Mouse (Mus musculus) cerebellum, adult 9-10 months (tissue): Measurements from ENCODE around the gene Ubtf.
"Not testable (repeated sequence)": the region's sequence is repeated elsewhere in the genome, so short reads cannot be mapped to it uniquely, and the experiment has no call there.

Experiments
- DNase-seq: peaks from one replicate; pipeline ENCODE4 v3.0.0; 2022

Gene Ubtf

DNA sequence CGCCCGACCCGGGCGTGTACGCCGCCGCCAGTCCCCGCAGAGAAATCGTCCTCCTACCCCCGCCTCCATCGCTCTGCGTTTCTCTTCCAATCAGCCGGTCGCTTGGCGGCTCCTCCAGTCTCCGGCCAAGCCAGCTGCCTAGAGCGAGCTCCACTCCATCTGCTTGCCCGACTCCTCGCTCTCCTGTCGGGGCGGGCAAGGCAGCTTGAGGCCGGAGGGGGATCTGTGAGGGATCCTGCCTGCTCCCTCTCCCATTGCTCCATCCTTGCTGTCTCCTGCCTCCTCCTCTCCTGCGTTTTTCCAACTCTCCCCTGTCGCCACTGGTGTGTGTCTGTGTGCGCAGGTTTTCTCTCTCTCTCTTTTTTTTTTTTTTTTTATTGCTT is at the start of gene Ubtf:
Ubtf (minus strand) TSS at position 333 of the 383 bp plus-strand sequence.
- peak; percentile 94 for DNase-seq

DNA sequence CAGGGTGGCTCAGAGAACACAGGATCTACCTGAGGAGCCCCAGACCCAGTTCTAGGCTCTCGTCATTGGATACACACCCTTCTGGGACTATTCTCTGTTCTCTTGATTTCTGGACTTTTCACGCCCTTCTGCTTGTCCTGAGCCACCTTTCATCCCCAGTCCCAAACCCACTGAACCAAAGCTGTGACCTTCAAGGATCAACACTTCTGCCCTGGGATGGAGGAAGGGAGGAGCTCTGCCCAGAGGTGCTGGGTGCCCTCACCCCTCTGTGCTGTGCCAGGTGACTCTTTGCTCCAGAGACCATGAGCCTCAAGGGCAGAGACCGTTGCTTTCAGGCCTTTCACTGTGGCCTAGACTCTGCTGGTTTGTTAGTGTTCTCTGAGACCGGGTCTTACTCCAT is 49.7 kb upstream of the Ubtf start:
- no peak for DNase-seq

DNA sequence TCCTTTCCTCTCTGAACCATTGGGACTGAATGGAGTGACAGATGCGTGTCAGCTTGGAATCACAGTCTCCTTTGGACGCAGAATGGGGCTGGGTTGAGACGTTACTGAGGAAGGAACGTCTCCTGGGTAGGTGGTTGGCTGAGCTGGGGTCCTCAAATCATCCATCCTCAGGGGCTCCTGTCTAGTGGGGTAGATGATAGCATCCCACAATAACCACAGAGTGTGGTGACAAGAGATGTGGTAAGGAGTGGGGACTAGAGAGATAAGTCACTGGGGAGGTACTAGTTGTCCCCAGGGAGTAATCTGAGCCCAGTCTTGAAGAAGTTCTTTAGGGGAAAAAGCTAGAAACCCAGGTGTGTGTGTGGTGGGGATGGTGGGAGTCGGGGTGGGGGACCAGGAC is 48.8 kb upstream of the Ubtf start:
- no peak for DNase-seq

DNA sequence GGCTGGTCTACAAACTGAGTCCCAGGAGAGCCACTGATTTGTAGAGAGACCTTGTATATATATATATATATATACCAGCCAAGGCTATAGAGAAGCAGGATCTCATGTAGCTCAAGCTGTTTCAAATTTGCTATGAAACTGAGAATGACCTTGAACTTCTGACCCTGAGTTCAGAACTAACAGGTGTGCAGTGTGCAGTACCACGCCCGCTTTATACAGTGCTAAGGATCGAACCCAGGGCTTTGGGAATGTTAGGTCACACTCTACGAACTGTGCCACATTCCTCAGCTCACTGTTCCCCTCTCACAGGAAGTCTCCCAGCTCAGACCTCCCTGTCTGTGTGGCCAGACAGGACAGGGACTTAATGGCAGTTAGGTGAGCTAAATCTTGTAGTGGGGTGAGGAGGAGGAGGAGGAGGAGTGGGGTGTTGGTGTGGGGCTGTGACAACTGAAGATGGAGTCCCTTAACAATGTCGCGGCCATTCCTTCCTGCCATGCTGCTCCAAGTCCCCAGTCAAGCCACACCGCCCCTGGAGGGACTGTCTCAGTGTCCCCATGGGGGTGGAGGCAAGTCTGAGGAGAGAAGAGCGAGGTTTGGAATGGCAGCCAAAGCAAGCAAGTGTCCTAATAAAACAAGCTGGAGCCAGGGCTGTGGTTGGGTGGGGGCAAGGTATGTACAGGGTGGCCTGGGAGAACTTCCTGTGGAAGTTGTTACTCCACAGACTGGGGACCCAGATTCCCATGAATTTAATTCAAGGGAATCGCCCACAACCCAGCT is 48.1 kb upstream of the Ubtf start:
- DNase-seq: no peak

DNA sequence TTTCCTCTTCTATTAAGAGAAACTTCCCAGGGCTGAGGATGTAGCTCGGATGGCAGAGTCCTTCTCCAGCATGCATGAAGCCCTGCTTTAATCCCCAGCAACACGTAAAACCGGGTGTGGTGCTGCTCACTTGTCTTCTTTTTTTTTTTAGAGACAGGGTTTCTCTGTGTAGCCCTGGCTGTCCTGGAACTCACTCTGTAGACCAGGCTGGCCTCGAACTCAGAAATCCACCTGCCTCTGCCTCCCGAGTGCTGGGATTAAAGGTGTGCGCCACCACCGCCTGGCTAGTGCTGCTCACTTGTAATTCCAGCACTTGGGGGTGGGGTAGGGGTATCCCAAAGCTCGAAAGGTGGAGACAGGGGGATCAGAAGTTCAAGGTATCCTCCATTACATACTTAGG is 46.6 kb upstream of the Ubtf start, which contains the start of gene Slc4a1:
Slc4a1 (minus strand) TSS at position 101 of the 400 bp plus-strand sequence.
- not testable (repeated sequence) for DNase-seq

DNA sequence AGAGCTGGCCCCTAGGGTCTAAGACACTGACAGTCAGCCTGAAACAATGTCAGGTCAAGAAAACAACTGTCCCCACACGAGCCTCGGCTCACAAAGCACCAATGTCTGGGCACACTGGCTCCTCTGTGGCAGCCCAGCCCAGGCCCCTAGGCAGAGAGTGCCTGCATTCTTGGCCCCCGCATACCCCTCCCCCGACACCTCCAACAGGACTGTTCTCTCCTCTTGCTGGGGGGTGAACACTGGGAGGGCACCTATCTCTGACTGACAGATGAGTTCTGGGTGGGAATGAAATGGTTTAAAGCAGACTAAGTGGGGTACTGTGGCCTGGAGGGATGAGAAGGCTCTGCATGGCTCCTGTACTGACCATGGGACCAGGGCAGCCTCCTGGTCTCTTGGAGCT is 46.2 kb upstream of the Ubtf start:
- DNase-seq: no peak

DNA sequence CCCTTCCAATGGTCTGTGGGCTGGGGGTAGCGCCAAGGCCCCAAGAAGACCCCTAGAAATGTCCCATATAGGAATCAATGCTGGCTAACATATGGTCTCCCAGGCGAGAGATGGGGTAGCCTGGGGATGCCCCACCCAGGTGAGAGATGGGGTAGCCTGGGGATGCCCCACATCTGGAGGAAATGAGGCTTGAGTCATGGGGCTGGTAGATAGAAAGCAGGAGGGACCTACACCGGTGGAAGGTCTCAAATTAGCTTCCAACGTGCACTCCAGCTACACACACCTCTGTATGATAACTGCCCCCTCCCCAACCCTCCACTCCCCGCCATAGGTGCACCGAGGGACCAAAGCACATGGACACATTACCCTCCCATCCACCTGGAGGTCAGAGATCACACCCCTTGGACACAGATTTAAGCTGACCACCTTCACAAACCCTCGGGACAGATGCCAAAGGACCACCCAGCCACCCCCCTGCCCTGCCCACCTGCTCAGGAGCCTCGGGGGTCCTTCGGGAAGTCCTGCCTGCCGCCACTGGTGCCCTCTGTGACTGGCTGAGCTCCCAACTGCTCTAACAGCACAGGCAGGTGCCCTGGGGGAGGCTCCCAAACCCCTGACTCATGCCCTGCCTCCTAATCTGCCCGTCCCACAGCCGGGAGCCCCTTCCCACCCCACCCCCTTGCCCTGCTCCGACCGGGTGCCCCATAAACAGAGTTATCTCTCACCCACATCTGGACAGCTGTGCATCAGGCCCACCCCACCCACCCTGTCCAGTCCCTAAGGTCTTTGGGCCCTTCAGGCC is 45.2 kb upstream of the Ubtf start:
- no peak for DNase-seq

DNA sequence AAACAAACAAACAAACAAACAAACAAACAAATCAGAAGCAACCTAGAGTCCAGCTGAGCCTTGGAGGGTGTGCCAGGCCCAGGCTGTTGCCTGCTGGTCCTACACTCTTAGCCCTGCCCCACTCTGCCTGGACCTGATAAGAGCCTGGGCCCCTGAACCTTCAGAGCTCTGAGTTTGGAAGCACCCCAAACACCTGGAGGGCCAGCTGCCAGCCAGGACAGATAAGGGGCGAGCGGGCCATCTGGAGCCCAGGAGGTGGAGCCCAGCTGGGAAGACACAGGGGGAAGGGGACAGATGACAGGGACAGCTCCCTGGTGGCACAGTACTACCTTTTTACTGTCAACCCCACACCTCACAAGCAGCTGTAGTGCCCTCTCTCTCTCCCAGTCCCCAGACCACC is 44.1 kb upstream of the Ubtf start:
- no peak for DNase-seq

DNA sequence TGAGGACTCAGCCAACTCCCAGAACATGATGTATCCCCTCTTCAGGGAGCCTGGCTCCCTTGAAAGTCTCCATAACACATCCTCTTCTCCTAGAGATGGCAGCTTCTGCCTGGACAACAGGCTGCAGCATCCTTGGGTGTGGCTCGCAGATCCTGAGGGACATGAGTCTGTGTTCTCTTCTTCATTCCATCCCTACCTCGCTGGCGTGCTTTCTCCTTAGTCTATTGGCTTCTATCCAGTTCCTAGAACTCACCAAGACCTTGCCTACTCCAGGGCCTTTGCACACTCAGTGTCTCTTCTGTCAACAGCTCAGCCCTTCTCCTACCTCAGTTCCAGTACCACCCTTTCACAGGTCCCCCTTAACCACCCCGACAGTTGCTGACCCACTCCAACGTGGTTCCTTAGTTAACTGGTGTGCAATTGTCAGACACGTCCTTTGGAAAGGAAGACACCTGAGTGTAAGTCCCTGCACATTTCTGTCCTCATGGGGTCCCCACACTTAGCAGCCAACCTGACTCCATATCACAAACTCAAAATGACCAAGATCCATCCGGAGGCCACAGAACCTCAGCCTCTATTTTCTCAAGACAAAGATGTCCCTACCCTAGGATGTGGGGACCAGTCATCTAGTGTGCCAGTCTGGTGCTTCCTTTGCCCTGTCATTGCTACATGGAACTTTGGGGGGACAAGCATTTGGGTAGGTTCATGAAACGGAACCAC is 42.4 kb upstream of the Ubtf start:
- DNase-seq: no peak

DNA sequence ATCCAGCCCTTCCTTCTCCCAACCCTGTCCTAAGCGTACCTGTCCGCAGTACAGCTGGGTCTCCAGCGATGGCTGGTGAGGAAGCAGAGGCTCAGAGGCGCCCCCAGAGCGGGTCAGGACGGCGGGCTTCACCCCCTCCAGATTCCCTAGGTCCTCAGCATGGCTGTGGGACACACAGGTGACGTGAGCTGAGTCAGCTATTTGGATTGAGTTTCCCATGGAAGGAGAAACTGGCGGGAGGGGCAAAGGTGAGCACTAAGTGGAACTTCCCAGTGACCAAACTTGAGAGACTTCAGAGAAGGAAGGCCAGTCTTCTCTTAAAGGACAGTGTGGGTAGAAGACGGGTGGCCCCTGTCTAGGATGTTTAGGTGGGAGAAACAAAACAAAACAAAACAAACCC is 38.8 kb upstream of the Ubtf start:
- DNase-seq: no peak

DNA sequence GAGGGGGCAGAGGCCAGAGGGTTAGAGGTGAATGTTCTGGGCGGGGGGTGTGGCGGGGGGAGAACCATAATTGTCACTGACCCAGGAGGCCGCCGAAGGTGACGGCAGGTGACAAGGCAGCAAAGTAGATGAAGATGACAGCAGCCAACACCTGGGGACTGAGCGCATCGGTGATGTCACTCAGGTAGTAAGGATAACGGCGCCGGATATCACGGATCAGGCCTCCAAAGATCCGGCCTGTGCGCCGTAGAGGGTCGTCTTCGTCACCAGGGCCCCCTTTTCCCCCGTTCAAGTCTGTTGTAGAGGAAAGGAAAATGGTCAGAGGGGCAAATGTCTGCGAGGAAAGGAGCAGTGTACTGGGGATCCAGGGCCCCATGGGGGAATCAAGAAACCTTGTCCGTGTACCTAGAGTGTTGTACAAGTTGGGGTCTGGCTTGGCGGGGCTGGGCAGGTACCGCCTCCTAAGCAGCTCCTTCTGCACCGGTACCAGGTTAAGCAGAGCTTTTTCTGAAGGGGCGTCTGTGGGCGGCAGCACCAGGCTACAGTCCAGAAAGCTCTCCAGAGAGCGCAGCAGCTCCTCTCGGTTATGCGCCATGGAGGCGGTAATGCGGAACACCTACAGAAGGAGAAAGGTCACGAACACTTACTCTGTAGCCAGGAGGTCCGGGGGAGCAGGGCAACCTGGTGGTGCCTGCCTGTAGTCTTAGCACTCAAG is 37.3 kb upstream of the Ubtf start:
- DNase-seq: no peak

DNA sequence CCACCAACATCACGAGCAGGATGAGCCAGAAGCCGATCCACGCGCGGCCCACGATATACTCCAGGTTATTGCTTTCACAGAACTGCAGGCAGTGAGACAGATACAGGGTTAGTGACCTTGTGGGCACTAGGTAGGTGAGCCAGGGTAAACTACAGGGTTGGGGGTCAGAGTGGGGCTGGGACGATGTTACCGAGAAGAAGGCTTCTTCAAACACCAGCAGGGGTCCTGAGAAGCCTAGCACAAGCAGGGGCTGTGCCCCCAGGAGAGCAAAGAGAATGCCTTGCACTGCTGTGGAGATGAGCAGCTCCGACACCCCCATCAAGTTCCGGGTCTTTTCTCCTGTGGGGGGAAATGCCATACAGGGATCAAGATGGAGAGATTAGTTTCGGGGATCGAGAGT is 36.6 kb upstream of the Ubtf start:
- DNase-seq: no peak

DNA sequence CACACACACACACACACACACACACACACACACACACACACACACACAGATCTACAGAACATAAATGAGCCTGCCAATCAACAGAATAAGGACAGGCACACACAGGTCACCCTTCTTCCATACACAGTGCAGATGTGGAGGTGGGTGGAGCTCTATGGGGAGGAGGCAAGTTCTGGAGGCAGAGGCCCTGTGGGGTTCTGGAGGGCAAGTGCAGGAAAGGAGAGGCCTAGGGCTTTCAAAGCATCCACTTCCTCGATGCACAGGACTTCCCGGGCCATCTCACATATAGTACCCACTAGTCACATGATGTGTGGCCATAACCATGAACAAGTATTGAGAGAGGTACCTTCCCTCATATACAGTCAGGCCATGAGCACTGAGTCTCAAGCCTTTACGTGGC is 36.0 kb upstream of the Ubtf start:
- no peak for DNase-seq

DNA sequence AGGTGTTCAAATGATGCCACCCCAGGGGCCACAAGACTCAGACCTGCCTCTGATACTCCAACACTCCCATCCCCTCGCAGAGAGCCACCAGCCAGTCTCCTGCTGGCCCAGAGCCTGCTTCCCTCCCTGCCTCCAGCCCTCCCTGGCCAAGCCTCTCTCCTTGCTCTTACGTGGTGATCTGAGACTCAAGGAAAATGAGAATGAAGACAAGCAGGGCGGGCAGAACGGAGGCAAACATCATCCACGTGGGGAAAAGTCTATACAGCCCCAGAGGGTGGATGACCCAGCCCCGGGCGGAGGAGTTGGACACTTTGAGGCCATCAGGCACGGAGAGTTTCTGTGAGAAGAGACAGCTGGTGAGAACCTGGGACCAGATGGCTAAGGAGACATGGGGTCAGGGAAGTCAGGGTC is 33.5 kb upstream of the Ubtf start:
- DNase-seq: peak; percentile 82

DNA sequence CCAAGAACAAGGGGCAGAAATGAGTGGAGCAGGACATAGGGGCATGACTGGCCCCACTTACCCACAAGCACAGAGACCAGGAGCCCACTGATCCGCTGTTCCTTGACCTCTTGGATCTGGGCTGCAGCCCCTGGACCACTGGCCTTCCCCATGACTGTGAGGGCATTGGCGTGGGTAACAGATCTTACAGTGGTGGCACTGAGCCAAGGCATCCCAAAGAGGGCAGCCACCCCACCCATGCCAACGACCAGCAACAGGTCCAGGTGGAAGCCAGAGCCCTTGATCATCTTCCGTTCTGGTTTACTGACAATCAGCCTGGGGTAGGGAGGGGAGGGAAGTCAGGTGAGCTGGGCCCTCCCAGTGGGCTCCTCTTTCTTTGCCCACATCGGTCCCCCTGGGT is 32.8 kb upstream of the Ubtf start:
- peak; percentile 58 for DNase-seq

DNA sequence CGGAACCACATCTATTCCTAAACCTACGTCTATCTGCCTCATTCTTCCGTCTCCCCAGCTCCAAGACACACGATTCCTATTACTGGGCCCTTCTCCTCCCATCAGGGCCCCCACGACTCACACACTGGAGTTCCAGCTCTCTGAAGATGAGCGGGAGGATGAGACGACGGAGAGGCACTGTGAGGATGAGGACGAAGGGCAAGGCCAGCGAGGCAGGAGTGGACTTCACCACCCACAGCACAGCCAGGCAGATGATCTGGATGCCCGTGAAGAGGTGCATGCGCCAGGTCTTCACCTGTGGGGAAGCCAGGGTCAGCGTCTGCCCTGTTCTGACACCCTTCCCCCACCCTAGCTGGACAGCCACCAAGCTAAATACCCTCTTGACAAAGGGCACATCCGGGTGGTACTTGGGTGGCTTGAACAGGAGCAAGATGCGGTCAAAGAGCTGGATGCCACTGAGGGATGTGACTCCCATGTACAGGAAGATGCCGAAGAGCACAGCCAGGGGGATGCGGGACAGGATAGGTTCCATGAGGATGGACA is 31.5 kb upstream of the Ubtf start:
- no peak for DNase-seq

DNA sequence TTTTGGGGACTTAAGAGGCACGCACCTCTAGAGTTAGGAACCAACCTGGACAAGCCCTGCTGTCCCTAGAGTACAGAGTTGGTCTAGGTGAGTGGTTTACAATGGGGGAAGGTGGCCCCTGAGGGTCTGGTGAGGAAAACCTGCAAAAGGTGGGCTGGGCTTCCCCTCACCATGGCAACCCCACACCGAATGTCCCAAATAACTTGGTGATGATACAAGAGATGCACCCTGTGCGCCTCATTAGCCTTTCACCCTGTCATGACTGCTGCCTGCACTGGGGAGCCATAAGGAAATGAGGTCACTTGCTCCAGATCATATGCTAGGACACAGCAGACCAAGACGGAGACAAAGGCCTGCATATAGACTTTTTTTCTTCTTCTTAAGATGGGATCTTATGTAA is 30.9 kb upstream of the Ubtf start:
- DNase-seq: no peak

DNA sequence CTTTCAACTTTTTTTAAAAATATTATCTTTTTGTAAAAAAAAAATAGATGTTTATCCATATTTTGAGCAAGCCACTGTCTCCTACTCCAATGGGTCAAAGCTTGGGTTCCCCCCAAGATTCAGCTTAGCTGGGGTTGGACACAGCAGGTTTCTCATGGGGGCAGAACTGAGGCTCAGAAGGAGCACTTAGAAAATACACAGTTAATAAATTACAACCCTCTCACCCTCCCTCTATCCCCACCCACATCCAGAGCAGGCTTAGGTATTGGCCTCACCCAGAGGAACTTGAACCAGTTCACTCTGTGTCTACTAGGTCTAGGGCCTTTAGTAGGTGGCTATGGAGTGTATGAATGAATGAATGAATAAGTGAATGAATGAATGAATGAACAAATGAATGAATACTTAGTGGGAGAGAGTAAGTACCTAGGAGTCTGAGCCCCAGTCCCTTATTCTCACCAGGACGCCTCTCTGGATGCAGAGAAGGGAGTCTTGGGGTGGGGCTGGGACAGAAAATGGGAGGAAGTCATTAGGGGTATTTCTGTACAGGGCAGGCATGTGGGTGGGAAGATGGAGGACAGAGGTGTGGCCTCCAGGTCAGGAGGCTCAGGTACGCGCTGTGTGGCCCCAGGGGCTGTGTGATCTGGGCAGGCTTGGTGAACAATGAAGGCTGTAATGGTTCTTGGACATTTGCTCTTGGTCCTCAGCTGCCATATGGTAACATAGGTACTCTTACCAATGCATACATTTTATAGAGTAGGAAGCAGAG is 29.8 kb upstream of the Ubtf start:
- no peak for DNase-seq

DNA sequence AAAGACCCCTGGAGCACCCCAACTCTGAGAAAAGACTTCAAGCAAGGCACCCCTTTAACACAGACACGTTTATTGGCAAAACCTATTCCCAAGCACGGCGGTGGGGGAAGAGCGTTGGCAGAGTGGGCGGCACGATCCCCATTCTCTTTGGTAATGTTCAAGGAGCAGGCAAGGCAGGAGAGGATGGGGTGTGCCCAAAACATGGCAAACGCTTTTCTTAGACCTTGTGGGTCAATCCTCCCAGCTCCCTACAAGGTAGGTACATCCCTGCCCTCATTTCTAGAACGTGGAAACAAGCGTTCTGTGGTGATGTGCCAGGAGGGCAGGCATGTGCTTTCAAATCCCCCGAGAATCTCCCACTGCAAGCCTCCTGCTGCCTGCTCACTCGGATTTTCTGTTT is 29.2 kb upstream of the Ubtf start:
- DNase-seq: no peak

DNA sequence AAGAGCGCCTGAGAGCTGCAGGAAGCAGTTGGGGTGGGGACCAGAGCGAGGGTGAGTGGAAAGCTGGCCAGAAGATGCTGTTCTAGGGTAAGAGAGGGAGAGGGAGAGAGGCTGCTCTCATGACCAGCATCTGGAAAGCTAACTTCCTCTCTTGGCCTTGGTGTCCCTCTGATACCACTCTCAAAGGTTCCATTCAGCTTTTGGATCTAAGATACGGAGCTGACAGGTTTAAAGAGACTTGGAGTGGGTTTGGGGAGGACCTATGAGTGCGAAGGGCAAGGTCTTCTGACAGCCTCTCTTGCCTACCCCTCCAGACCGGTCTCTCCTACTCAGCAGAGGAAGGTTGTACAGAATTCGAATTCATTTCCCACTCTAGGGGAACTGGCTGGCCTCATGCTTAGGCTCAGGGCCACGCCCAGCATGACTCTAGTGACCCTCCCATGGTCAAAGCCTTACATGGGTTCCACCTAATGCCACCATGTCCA is 28.6 kb upstream of the Ubtf start:
- no peak for DNase-seq

DNA sequence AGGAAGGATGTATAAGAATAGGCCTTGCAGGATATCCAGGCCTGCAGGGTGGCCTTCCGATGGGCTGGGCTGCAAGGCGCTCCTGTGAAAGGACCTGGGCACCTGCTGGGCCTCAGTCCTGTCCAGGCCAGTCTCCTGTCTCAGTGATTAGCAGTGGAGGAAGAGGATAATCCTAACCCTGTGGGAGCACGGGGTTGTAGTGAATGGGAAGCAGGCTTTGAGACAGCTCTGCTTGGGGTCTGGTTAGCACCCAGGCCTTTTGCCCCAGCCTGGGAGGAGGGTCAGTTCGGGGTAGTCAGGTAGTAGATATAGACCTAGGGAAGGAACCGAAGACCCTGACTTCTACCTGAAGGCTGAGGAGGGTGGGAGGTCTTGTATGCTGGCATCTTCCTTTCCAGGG is 28.1 kb upstream of the Ubtf start:
- no peak for DNase-seq

DNA sequence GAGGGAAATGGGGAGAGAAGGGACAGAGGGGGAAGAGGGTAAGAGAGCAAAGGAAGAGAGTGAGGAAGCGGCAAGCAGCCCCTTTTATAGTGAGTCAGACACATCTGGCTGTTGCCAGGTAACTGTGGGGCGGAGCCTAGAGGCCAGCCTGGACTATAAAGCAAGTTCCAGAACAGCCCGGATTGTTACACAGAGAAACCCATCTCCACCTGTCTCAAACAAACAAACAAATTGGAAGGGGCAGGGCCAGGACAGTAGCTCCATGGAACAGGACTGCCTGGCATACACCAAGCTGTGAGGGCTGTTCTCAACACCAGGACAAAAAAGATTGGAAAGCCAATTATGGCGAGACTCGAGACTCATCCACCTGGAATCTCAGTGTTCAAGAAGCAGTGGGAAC is 27.4 kb upstream of the Ubtf start:
- no peak for DNase-seq
